Mouse (Mus musculus): ENCODE data around the gene Ubb.
"Not testable (repeated sequence)": the region's sequence is repeated elsewhere in the genome, so short reads cannot be mapped to it uniquely, and the experiment has no call there.

Ubb gene

DNA sequence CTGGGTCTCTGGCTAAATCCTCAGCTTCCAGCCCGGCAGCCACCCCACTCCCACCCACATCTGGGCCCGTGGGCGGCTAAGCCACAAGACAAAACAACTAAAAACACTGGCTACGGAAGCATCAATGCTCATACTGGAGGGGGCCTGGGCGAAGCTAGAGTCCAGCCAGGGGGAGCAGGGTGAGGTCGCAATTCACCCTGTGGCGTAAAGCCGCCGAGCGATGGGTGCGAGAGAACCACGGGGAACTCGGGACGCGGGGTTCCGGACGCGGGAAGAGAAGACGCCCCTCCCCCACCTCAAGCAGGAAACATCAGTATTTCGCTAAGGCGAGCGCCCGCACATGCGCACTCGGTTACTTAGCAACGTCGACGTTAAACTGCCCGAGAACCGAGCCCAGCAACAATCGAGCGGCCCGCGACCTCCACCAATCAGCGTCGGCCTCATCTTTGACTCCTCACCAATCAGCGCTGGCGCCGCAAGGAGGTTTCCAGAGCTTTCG, at the start of gene Ubb:
Ubb (plus strand) TSS at position 445 of the 499 bp plus-strand sequence.
- DNase-seq = peak; percentile 97

DNA sequence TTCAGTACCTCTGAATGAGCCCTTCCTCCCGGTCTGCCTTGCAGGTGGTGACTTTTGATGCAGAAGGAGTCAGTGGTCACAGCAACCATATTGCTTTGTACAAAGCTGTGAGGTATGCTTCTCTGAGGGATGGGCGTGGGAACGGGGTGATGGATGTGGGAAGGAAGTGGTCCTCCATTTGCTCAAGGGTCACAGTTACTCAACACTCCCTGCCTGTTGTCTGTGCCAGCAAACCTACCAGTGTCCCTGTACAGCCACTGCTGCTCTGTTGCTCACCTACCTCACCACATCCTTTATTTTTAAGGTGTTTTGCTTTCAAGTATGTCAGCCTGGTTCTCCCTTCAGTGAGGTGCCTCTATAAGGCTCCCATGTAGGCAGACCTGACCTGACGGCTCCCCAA, 43.3 kb upstream of the Ubb start:
- no peak for DNase-seq

DNA sequence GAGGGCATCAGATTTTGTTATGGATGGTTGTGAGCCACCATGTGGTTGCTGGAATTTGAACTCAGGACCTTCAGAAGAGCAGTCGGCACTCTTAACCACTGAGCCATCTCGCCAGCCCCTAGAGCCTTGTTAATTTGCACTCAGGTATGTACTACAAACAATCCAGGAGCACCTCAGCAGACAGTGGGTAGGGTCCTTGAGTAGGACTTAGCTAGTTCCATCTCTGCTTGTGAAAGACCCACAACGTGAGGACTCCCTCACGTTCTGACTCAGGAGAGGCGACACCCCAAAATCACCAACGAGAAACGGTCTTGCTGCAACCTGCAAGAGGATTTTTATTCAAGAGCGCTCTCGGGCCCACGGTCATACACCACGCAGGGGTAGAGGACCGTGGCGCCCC, 42.6 kb upstream of the Ubb start:
- DNase-seq = not testable (repeated sequence)

DNA sequence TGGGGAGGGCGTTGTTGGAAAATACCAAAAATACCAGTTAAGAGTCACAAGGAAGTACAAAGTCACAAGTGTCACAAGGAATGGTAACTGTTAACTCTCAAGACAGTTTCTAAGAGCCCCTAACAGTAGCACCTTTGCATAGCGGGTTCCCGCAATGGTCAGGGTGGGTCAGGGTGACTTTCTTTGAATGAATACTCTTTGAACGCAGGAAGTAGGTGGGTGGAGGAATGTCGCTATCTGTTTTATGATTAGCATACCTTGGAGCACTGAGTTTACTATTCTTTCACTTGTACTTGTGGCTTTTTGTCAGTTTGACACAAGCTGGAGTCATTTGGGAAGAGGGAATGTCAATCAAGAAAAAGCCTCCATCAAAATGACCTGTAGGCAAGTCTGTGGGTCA, 42.2 kb upstream of the Ubb start:
- not testable (repeated sequence) for DNase-seq

DNA sequence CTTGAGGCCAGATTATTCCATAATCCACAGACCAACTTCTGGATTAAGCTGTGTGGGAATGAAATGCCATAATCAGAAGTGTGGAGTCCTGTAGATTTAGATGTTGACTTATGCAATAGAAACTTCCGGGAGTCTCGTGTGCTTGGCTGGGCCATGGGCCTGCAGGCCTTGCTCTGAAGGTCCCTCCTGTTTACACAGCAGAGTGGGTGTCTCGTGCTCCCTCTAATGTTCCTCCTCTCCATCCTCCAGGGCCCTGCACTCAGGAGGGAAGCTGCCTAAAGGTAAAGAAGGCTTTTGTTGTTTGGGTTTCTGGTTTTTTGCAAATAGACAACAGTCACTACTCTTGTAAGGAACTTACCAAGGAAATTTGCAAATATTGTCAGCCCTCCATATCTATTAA, 41.4 kb upstream of the Ubb start:
- no peak for DNase-seq

DNA sequence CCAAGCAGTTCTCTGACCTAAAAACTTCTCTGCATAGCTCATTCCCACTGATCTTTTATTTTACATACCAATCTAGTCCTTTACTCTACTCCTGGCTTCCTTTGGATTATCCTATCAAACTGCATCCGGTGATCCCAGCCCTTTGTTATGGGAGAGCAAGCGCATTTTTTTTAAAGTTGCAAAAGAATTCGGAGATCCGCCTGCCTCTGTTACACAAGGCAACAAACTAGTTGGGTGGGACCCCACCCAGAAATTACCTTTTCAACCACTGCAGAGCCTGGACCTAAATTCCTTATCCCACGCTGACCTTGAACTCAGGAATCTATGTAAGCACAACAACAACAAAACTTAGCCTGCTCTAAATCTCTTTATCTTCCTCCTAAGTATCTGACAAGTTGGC, 40.0 kb upstream of the Ubb start:
- DNase-seq = no peak

DNA sequence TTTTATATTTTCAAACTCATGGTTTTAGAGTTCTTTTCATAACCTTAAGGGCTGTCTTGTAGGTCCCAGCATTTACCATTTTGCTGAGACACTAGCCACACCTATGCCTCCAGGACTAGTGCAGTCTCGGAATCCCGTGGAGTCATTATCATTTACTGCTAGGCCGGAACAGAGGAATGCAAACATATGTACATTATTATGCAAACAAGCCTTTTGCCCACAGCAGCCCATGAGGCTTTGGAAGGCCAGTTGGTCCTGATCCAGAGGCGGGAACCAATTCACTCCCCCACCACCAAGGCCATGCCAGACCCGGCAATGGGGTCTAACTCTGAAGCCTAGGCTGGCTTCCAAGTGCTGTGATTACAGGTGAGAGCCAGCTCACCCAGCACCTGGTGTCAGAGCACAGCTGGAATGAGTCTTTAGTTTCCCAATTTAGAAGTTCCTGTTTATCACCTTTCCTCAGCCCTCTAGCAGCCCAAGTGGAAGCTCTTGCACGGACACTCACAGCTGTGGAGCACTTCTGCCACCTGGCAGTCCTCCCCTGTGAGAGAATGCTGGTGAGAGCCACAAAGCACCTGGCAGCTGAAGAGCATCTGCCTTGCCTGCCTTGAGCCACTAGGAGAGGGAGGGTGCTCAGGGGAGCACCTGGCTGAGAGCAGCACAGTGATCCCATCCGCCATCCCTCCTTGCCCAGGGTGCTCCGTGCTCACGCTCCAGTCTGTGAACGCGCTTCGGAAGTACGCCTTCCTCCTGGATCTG, 39.3 kb upstream of the Ubb start:
- no peak for DNase-seq

DNA sequence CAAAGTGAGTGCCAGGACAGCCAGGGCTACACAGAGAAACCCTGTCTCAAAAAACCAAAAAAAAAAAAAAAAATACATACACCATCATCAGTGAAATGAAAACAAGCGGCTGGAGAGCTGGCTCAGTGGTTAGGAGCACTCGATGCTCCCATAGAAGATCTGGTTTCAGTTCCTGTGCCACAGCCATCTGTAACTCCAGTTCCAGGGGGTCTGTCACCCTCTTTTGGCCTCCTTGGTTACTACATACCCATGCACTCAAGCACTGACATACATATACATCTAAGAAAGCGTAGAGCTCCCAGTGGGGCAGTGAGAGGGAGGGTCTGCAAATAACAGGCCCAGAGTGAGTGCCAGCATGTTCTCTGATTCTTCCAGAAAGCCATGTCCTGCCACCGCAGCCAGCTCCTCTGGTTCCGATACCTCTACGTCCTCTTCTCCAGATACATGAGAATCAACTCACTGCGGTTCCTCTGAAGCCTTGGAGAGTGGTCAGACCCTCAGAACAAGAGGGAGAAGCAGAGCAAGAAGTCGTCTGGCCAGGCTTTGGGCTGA, 38.4 kb upstream of the Ubb start:
- no peak for DNase-seq

DNA sequence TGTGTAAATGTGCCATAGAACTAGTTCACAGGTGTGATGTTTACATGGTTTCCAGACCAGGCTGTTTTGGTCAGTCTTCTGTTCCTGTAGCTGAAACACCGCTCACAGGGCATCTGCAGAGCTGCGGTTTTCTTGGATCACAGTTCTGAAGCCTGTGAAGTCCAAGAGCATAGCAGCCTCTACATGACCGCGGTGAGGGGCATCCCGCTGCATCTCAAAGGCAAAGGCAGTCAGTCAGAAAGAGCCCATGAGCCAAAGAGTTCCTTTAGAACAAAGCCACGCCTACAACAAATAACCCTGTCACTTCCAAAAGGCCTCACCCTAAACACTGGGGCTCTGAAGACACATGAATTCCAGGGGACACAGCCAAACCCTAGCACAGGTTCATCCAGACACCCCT, 37.7 kb upstream of the Ubb start:
- DNase-seq = no peak

DNA sequence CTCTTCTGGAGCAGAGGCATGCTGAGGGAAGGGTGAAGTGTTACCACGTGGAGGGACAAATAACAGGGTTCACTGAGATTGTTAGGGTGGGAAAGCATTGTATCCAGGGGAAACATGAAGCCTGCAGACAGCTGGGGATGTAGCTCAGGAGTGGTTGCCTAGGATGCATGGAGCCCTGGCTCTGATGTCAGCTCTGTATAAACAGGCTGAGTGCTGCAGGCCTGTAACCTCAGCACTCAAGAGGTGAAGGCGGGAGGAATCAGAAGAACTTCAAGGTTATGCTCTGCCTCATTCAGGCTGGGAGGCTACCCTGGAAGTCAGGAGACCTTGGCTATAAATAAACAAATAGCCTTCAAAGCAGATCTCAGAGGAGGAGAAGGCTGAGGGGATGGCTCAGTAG, 32.0 kb upstream of the Ubb start:
- DNase-seq = no peak

DNA sequence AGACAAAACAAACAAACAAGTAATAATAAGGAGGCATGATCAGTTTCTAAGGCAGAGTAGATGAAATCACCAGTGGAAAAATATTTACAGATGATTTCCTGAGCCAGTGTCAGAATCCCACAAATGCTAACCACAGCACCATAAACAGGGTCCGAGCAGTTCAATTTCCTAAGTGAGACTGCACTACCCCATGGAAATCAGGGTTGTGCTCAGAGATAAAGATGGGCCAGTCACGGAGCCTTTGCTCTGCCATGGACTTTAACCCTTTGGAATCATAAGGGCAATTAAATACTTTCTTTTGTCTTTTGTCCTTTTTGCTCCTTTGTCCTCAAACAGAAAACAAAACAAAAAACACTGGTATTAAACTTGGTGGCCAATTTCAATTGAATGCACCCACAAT, 28.7 kb upstream of the Ubb start:
- no peak for DNase-seq

DNA sequence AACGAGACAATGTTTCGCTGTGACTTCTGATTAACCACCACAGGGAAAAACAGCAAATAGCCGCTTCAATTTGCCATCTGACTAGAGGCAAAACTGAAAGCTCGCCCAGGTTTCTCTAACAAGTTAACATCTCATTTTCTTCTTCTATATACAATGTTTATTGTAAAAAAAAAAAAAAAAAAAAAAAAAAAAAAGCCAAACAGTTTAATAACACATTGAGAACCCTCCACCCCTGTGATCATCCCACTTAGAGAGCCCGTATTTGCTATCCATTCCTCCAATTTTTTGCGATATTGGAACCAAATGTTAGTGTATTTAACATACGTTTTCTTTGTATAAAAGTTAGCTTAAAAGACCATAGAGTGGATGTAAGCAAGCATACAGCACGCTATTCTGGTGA, 13.9 kb upstream of the Ubb start:
- no peak for DNase-seq

DNA sequence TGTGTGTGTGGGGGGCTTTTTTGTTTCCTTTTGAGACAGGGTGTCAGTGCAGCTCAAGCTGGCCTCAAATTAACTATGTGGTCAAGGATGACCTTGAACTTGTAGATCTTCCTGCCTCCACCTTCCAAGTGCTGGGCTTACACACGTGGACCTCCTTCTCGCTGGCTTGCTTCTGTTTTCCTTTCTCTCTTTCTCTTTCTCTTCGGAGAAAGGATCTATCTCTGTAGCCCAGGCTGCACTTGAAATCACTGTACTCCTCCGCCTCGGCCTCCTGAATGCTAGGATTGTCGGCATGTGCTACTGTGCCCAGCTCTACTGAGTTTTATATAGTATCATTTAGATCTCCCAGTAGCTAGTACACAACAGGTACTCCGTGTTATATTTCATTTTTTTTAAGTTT, 13.4 kb upstream of the Ubb start:
- no peak for DNase-seq

DNA sequence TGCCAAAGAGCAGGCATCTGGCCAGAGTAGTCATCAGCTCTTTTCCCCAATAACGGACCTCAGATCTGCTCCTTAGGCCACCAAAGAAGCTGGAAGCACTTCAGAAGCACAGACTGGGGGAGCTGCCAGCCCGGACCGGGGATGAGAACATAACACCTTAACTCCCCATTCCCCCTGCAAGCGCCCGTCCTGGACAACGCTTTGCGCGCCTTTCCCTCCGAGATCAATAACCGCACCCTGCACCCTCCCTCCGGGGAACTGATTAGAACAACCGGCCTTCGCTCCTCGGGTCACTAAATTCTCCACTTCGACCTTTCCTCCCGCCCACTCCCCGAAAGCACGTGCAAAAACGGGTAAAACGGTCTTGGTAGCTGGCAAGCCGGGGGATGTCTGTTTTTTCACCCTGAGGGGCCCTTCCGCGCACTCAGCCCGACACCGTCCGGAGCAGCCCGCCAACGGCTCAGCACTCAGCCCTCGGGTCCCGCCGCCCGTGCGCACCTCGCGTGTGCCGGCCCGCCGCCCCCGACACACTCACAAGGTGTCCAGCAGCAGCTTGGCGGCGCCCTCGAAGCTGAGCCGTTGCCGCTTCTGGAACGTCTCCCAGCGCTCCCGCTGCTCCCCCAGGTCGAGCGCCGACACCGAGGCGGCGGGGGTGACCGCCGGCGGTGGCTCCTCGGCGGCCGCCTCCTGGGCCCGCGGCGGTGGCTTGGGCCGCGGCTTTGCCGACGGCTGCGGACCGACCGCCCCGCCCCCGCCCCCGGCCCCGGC, 12.5 kb upstream of the Ubb start:
- DNase-seq = peak; percentile 53 to 63

DNA sequence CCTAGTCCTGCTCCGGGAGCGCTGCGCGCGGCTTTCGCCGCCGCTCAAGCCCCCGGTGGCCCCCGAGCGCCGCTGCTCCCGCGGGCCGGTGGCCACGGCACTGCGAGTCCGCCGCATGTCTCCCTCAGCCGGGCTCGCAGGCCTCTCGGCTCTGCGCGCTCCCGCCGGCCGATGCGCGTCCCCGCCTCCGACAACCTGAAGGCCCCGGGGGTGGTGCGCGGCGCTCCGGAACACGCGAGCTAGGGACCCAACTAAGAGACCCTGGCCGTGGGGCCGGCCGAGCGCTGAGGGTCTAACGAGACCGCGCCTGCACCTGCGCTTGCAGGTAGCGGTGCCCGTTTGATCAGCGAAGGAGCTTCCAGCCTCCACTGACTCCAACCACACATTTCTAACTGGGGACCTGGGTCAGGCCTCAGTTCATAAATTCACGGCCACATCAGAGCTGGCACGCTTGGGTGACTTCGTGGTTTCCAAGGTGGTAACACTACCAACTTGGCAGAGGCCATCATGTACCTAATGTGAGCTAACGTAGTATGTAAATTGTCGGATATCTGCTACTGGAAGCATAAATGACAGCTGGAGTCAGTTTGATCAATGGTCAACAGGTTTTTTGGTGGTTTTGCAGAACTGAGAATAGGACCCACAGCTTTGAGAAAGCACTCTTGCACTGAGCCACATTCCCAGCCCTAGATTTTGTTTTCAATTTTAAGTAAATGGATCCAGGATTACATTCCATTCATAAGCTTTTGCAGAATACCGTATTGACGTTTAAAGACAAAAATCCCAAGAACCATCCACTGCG, 11.7 kb upstream of the Ubb start, which contains the start of gene Cenpv:
Cenpv (minus strand) TSS at position 173 of the 802 bp plus-strand sequence.
- DNase-seq = peak; percentile 69 to 74

DNA sequence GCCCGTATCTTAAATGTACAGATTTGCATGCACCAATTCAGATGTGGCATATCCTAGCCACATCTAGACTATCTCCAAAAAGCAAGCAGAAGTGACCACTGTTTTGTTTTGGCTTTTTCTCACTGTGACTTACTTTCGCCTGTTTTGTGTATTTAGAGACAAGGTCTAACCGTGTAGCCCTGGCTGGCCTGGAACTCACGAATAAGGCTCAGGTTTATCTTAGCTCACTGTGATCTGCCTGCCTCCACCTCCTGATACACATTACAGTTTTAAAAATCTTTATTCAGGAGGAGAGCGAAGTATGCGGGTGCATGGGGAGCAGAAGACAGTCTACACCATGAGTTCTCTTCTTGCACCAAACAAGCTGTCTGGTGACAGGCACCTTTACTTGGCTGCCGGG, 10.8 kb upstream of the Ubb start:
- no peak for DNase-seq

DNA sequence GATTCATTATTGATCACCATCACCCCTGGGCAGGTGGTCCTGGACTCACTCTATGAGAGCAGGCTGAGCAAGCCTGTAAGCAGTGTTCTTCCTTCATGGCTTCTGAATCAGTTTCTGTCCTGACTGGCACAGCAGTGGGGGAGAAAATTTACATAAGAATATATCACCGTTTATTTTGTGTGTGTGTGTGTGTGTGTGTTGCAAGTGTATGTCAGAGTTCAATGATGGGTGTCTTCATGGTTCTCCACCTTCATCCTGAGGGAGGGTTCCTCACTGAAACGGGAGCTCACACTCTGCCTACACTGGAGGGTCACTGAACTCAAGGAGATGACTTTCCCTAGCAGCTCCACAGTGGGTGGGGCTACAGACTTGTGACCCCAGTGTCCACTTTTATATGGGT, 10.0 kb upstream of the Ubb start:
- no peak for DNase-seq

DNA sequence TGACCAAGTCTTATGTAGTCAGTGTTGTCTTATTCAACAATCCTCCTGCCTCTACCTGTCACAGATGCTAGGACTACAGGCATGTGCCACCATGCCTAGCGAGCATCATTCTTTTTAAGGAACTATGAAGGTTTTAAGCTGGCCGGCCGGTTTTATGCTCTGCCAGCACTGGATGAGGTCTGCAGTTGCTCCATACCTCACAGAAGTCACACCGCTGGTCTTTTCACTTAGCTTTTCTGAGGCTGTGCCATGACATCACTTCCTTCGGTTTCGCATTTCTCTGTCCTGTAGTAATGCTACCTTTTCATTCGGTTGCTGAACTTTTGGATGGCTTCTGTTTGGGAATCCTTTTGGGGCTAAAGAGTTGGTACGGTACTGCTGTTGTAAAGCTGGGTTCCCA, 9.4 kb upstream of the Ubb start:
- DNase-seq = no peak

DNA sequence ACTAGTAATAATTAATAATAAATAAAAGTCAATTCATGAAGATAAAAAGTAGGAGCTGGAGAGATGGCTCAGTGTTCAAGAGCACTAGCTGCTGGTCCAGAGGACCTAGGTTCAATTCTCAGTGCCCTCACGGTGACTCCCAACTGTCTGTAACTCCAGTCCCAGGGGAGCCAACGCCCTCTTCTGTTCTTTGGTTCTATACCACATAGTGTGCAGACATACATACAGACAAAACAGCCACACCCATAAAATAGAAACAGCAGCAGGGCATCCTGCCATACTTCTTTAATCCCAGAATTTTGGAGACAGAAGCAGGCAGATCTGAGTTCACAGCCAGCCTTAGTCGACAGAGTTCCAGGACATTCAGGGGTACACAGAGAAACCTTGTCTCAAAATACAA, 7.0 kb upstream of the Ubb start:
- peak in 1 of 2 experiments; percentile 14 for DNase-seq

DNA sequence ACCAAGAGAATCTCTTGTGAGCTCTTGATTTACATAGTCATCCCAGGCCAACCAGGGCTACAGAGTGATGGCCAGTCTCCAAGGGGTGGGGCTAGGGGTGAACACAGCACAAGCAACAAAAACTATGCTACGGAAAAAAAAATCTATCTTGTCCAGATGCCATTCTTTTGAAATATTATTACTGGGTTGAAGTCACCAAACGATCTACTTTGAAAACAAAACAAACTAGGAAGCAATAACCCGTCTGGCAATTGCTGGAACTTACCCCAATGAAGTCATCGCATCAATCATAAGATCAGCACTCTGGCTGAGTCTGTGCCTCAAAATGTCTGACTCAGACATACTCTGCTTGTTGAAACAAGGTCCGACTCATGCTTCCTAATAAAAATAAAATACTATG, 1.2 kb upstream of the Ubb start:
- DNase-seq = peak; percentile 22 to 26

DNA sequence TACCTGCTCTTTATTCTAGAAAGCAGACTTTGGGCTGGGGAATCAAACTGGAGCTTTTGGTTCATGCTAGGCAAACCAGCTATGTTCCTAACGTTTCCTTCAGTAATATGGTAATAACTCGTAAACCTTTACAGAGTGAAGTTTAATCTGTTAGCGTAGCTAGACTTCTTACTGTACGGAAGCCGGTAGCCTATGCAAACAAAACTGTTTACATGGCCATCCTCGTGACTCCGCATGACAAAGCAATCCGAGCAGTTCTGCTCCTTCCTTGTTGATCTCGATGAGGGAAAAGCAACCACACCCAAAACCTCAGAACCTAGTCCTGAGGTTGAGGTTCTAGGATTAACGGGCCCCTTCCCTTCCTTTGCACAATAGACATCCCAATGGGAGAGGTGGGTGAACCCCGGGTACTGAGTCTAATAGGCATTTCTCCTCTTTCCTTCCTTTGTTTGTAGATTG, 715 bp upstream of the Ubb start:
- DNase-seq = peak; percentile 62 to 64

DNA sequence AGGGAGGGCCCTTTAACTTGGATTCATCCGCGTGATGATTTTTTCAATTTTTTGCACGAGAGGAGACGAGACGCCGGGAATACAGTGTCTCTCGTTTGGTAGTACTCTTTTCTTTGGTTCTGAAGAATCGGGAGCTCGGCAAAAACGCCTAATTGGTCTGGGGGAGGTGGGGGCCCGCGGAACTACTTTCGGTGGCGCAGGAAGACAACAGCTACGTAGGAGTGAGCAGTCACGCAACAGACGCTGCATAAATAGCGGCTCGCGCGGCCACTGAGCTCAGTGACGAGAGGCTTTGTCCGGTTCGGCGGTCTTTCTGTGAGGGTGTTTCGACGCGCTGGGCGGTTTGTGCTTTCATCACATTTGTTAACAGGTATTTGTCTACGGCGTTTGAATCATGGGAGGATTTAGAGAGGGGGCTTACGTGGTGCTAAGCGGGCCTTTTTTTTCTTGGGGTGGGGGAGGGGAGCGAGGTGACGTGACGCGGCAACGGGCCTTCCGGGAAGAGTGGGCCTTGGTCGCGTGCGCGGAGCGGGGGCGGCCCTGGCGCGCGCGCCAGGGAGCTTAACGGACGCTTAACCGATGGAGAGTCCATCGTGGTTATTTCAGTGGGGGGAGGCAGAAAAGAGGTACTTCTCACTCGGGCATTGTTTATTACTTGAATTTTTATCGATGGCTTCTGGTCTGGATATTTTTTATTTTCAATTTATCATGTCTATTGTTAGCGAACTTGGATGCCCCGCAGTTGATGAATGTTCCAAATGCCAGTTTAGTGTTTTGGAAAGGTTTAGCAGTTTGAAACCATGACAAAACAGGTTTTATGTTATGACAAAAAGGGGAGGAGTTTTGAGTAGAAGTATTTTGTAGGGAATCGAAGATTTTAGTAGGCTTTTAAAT, 502 bp downstream of the Ubb start:
- peak; percentile 88 to 91 for DNase-seq
